8 mouse cellular contexts compared by ENCODE assay signal in the genomic region with DNA sequence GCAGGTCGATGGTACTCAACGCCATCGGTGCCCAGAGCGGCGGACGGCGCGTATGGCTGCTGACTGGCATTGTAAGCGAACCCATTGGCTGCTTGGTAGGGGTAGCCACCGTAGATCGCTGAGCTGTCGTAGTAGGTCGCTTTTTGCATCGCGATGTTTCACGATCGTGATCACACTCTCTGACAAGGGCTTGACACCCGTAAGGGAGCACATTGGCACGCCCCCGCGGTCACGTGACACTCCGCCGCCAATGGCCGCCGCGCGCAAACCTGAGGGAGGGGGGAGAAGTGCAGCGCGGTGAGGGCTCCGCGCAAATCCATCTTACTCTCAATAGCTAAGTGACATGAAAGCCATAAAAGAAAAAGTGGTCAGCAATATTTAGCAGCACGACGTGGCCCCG. TPM values are rescaled to one million over a fixed set of nuclear protein-coding genes. Genes with fewer than 3 reads are reported as not detected.
DNase-seq lines count a peak whose midpoint lies in the region; ATAC-seq and TF ChIP-seq lines count a peak whose summit lies in the region.

No protein-coding gene starts in this region.

- DNase-seq in adipocyte (ENCODE audit: low spot score): peak; percentile 88
- DNase-seq in embryo, embryonic 11 days: peak; percentile 95
- peak; percentile 97 for DNase-seq in kidney, postnatal 0 days (ENCODE audit: low spot score)
- peak; percentile 92 for DNase-seq in lung, postnatal 25 days (ENCODE audit: low spot score)
- DNase-seq in urinary bladder, postnatal 25 days (ENCODE audit: low spot score): peak; percentile 78
- DNase-seq in cerebellum, adult 2 months: no peak
- DNase-seq in frontal cortex, adult 2 months (ENCODE audit: extremely low spot score in 1 of 2, low spot score in 1 of 2): no peak

- H3K9ac ChIP-seq in heart, embryonic 12.5 days: no peak overlapping the region
- H3K9ac ChIP-seq in kidney, postnatal 0 days (ENCODE audit: low read depth, low read length): peak overlapping the region; percentile 43; the same call in 1 of the 2 replicates

- H3K4me1 ChIP-seq in heart, embryonic 12.5 days (replicated peaks): peaks cover 25% of the 10 kb centered on the region
- H3K4me1 ChIP-seq in kidney, postnatal 0 days (replicated peaks; ENCODE audit: insufficient read depth, low read length): peaks cover 39% of the 10 kb centered on the region
- H3K4me1 ChIP-seq in cerebellum, adult 2 months (ENCODE audit: control insufficient read depth, insufficient read depth, low read length): no peaks in the 10 kb centered on the region

- H3K9me3 ChIP-seq in heart, embryonic 12.5 days (replicated peaks): no peaks in the 10 kb centered on the region
- no peaks in the 10 kb centered on the region for H3K9me3 ChIP-seq in kidney, postnatal 0 days (replicated peaks; ENCODE audit: low read length)

- WGBS in heart, embryonic 12.5 days: under 1% methylated on average over 35 of the region's 35 CpGs
- 1% methylated on average over 35 of the region's 35 CpGs for WGBS in kidney, postnatal 0 days
- 1% methylated on average over 35 of the region's 35 CpGs for WGBS in cerebellum, adult 2 months

- no peak overlapping the region for H3K27ac ChIP-seq in heart, embryonic 12.5 days (ENCODE audit: poor library complexity, severe bottlenecking)
- H3K27ac ChIP-seq in kidney, postnatal 0 days: peak overlapping the region; percentile 85
- no peak overlapping the region for H3K27ac ChIP-seq in cerebellum, adult 2 months (ENCODE audit: insufficient read depth, low read length)

- TF ChIP-seq POLR2A in cerebellum, adult 2 months (IDR thresholded peaks at IDR 0.05; ENCODE audit: borderline replicate concordance, insufficient read depth, low read length): no peak

- ATAC-seq in heart, embryonic 12.5 days (ENCODE audit: insufficient number of reproducible peaks, low FRiP score): no peak
- peak; percentile 74 for ATAC-seq in kidney, postnatal 0 days (replicated peaks; ENCODE audit: low FRiP score, low read depth)

- no peak for TF ChIP-seq CTCF in kidney, postnatal 0 days (IDR thresholded peaks at IDR 0.05; ENCODE audit: low read depth)
- no peak for TF ChIP-seq CTCF in cerebellum, adult 2 months (IDR thresholded peaks at IDR 0.05; ENCODE audit: borderline replicate concordance, insufficient read depth, low read depth, low read length)

- peak overlapping the region; percentile 49 for H3K4me2 ChIP-seq in heart, embryonic 12.5 days
- H3K4me2 ChIP-seq in kidney, postnatal 0 days (ENCODE audit: low read length): peak overlapping the region; percentile 67

- peak overlapping the region; percentile 24 for H3K4me3 ChIP-seq in heart, embryonic 12.5 days
- H3K4me3 ChIP-seq in kidney, postnatal 0 days (replicated peaks; ENCODE audit: low read depth, low read length): peak overlapping the region; percentile 21
- H3K4me3 ChIP-seq in cerebellum, adult 2 months (replicated peaks; ENCODE audit: insufficient read depth, low read depth, low read length): no peak overlapping the region

- H3K27me3 ChIP-seq in heart, embryonic 12.5 days (replicated peaks): peaks cover 90% of the 10 kb centered on the region
- no peaks in the 10 kb centered on the region for H3K27me3 ChIP-seq in kidney, postnatal 0 days (ENCODE audit: insufficient read depth, low read length)
- H3K27me3 ChIP-seq in cerebellum, adult 2 months (ENCODE audit: control insufficient read depth, insufficient read depth, low read length): peaks cover 12% of the 10 kb centered on the region; the same call in 1 of the 2 replicates

- no peaks in the 10 kb centered on the region for H3K36me3 ChIP-seq in heart, embryonic 12.5 days
- H3K36me3 ChIP-seq in kidney, postnatal 0 days (ENCODE audit: insufficient read depth, low read length): no peaks in the 10 kb centered on the region

RNA-seq across cellular contexts. Expression of a gene that starts 4.8 kb away (rescaled TPM):
- 0.15 and 0.36 TPM in 2 replicates for polyA plus RNA-seq in heart, embryonic 12.5 days (2016; fragmentation: Nextera tagmentation; extraction: Ambion mirVana)
- 1.3 TPM in 2 replicates for polyA plus RNA-seq in kidney, postnatal 0 days (2015; fragmentation: Nextera tagmentation; extraction: Ambion mirVana)
- polyA plus RNA-seq in cerebellum, adult 2 months (2012; rRNA removed): 0.16 and 0.18 TPM in 2 replicates
- not detected in 2 replicates for polyA plus RNA-seq in frontal cortex, adult 2 months (2012; rRNA removed)

RNA-seq across cellular contexts. Expression of a gene that starts 7.9 kb away (rescaled TPM):
- polyA plus RNA-seq in heart, embryonic 12.5 days (2016; fragmentation: Nextera tagmentation; extraction: Ambion mirVana): 0.98 and 1.2 TPM in 2 replicates
- polyA plus RNA-seq in kidney, postnatal 0 days (2015; fragmentation: Nextera tagmentation; extraction: Ambion mirVana): 2.3 and 2.4 TPM in 2 replicates
- 1.8 and 2.8 TPM in 2 replicates for polyA plus RNA-seq in cerebellum, adult 2 months (2012; rRNA removed)
- polyA plus RNA-seq in frontal cortex, adult 2 months (2012; rRNA removed): not detected in 2 replicates

RNA-seq across cellular contexts. Expression of a gene that starts 14.4 kb away (rescaled TPM):
- 0.89 and 1.3 TPM in 2 replicates for polyA plus RNA-seq in heart, embryonic 12.5 days (2016; fragmentation: Nextera tagmentation; extraction: Ambion mirVana)
- polyA plus RNA-seq in kidney, postnatal 0 days (2015; fragmentation: Nextera tagmentation; extraction: Ambion mirVana): 0.33 and 0.64 TPM in 2 replicates
- polyA plus RNA-seq in cerebellum, adult 2 months (2012; rRNA removed): 0.65 and 0.80 TPM in 2 replicates
- 0.04 TPM in 1 of 2 replicates, not detected in the other for polyA plus RNA-seq in frontal cortex, adult 2 months (2012; rRNA removed)

RNA-seq across cellular contexts. Expression of a gene that starts 19.1 kb away (rescaled TPM):
- 0.38 and 0.39 TPM in 2 replicates for polyA plus RNA-seq in heart, embryonic 12.5 days (2016; fragmentation: Nextera tagmentation; extraction: Ambion mirVana)
- polyA plus RNA-seq in kidney, postnatal 0 days (2015; fragmentation: Nextera tagmentation; extraction: Ambion mirVana): 1.6 and 2.2 TPM in 2 replicates
- 4.1 and 5.1 TPM in 2 replicates for polyA plus RNA-seq in cerebellum, adult 2 months (2012; rRNA removed)
- 0.06 TPM in 1 of 2 replicates, not detected in the other for polyA plus RNA-seq in frontal cortex, adult 2 months (2012; rRNA removed)

RNA-seq across cellular contexts. Expression of a gene that starts 31.9 kb away (rescaled TPM):
- 0.96 and 1.7 TPM in 2 replicates for polyA plus RNA-seq in heart, embryonic 12.5 days (2016; fragmentation: Nextera tagmentation; extraction: Ambion mirVana)
- polyA plus RNA-seq in kidney, postnatal 0 days (2015; fragmentation: Nextera tagmentation; extraction: Ambion mirVana): 9.7 and 10.4 TPM in 2 replicates
- 4.6 and 6.0 TPM in 2 replicates for polyA plus RNA-seq in cerebellum, adult 2 months (2012; rRNA removed)
- 0.11 TPM in 1 of 2 replicates, not detected in the other for polyA plus RNA-seq in frontal cortex, adult 2 months (2012; rRNA removed)

Comparison
In these comparisons a context has a peak if more than half of its experiments do, and no peak if none do; other contexts are left out.
1. DNase-seq: peak in adipocyte (single experiment), embryo, embryonic 11 days (single experiment), kidney, postnatal 0 days (single experiment), lung, postnatal 25 days (single experiment) and urinary bladder, postnatal 25 days (single experiment); none in cerebellum, adult 2 months (0 of 2) and frontal cortex, adult 2 months (0 of 2).